Mouse (Mus musculus): ENCODE measurements around the gene Zfp182. TPM values are rescaled to one million over a fixed set of nuclear protein-coding genes. Genes with fewer than 3 reads are reported as not detected.

Gene Zfp182
- total RNA-seq (2021) = 7.0 and 9.9 TPM in 2 replicates
- long read RNA-seq, experiment 1, partial matches to known transcripts = 0 of 4 reads
- long read RNA-seq, experiment 1, other reads (novel, unspliced or antisense) = 4 of 4 reads
- long read RNA-seq, experiment 2, partial matches to known transcripts = 0 of 1 reads
- long read RNA-seq, experiment 2, other reads (novel, unspliced or antisense) = 1 of 1 reads

GRCm38 (mm10) chrX:21061866-21062543, at the start of gene Zfp182:
Gene Zfp182, minus strand, starts transcription at chrX:21062316.
- peak; percentile 89 for DNase-seq

GRCm38 (mm10) chrX:21089867-21090239, 27.7 kb upstream of the Zfp182 start:
- DNase-seq = no peak

GRCm38 (mm10) chrX:21088983-21089866, 27.1 kb upstream of the Zfp182 start, which contains the start of gene Zfp300:
Gene Zfp300, minus strand, starts transcription at chrX:21089527.
- peak; percentile 82 for DNase-seq

GRCm38 (mm10) chrX:21088645-21088982, 26.5 kb upstream of the Zfp182 start:
- no peak for DNase-seq

- DNase-seq = no peak
These were observed 6.0 kb upstream of the Zfp182 start, which contains the start of gene Spaca5 for GRCm38 (mm10) chrX:21068106-21068505. Gene Spaca5, plus strand, starts transcription at chrX:21068406.

- DNase-seq = no peak
These were observed 401 bp upstream of the Zfp182 start for GRCm38 (mm10) chrX:21062544-21062890.

- no peak for DNase-seq
These were observed 656 bp downstream of the Zfp182 start for GRCm38 (mm10) chrX:21061460-21061859.

GRCm38 (mm10) chrX:20980901-20981300, 81.2 kb downstream of the Zfp182 start:
- no peak for DNase-seq

Other genes starting within 250 kb of the Zfp182 start
- gene Timp1, start 192.2 kb downstream of the Zfp182 start, total RNA-seq (2021) = 26.3 and 27.4 TPM in 2 replicates
- 7.9 and 11.3 TPM in 2 replicates for gene Syn1, start 141.3 kb downstream of the Zfp182 start, total RNA-seq (2021)
- gene Cfp, start 130.8 kb downstream of the Zfp182 start, total RNA-seq (2021) = 15.1 and 20.4 TPM in 2 replicates
- 13.1 and 14.4 TPM in 2 replicates for gene Elk1, start 111.7 kb downstream of the Zfp182 start, total RNA-seq (2021)
- gene Uxt, start 100.3 kb downstream of the Zfp182 start, total RNA-seq (2021) = 37.8 and 40.2 TPM in 2 replicates
- not detected in 2 replicates for gene Spaca5, start 6.1 kb upstream of the Zfp182 start, total RNA-seq (2021)
- gene Zfp300, start 27.2 kb upstream of the Zfp182 start, total RNA-seq (2021) = 1.7 and 2.5 TPM in 2 replicates
- not detected in 2 replicates for gene Ssxa1, start 53.5 kb upstream of the Zfp182 start, total RNA-seq (2021)
- gene Gm21876, start 113.3 kb upstream of the Zfp182 start, total RNA-seq (2021) = not detected in 2 replicates